Mouse (Mus musculus) ES-Bruce4 (cell line): ENCODE measurements around the gene Ckm.

ENCODE experiments used
- CTCF ChIP-seq: IDR thresholded peaks from one replicate; pipeline ENCODE4 v1.8.1; 2011; ENCODE audit warnings: low read depth, low read length
- EP300 ChIP-seq: IDR thresholded peaks from 2 replicates; pipeline ENCODE4 v1.6.1; 2011; ENCODE audit warnings: low read depth, low read length; ENCODE audit not compliant: insufficient read depth
- POLR2A ChIP-seq: IDR thresholded peaks from one replicate; pipeline ENCODE4 v1.8.1; 2011; ENCODE audit warnings: low read length; ENCODE audit not compliant: insufficient read depth

DNA sequence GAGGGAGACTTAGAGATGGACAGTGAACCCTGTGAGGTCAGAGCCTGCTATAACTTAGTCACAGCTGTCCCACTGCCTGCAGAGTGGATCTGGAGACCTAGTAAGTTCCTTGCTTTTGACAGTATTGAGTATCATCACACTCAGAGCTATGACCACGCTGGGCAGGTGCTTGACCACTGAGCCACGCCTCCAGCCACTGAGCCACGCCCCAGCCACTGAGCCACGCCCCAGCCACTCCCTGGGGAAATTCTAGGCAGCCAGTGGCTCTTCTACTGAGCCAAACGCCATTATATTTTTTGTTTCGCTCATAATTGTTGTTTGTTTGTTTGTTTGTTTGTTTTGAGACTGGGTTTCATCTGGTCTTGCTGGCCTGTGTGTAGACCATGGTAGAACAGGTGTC, 63.1 kb downstream of the Ckm start:
- TF ChIP-seq CTCF = no peak
- no peak for TF ChIP-seq POLR2A
- no peak for TF ChIP-seq EP300
